Mouse (Mus musculus): ENCODE results near the gene Axin1.

- TF ChIP-seq CTCF (IDR thresholded peaks at IDR 0.05; ENCODE audit: low read depth) (no peak), EP300 (IDR thresholded peaks at IDR 0.05; ENCODE audit: low read depth) (no peak)
Measured at GRCm38 (mm10) chr17:26206392-26206791, 67.9 kb downstream of the Axin1 start.
